Mouse (Mus musculus) liver, adult 2 months (tissue): ENCODE data around the gene Zfp618.

Experiments used
- CTCF ChIP-seq: fragments of 200-500 bp; IDR thresholded peaks from 2 replicates; pipeline ENCODE4 v1.5.1; 2011; ENCODE audit warnings: low read depth, low read length, control low read depth
- POLR2A ChIP-seq: fragments of 200-500 bp; IDR thresholded peaks from 2 replicates; pipeline ENCODE4 v1.6.1; 2011; ENCODE audit warnings: low read length, control low read depth; ENCODE audit not compliant: insufficient read depth; ENCODE audit errors: extremely low read depth

- TF ChIP-seq CTCF (no peak), POLR2A (no peak)
These were observed 42.8 kb downstream of the Zfp618 start for GRCm38 (mm10) chr4:63008206-63008605.
